Mouse (Mus musculus): ENCODE data around the gene Gm12216. TPM values are rescaled to one million over a fixed set of nuclear protein-coding genes. Genes with fewer than 3 reads are reported as not detected.
"Not testable (repeated sequence)": the region's sequence is repeated elsewhere in the genome, so short reads cannot be mapped to it uniquely, and the experiment has no call there.

The Gm12216 gene
- total RNA-seq, 1 experiment: 0.27 TPM

DNA sequence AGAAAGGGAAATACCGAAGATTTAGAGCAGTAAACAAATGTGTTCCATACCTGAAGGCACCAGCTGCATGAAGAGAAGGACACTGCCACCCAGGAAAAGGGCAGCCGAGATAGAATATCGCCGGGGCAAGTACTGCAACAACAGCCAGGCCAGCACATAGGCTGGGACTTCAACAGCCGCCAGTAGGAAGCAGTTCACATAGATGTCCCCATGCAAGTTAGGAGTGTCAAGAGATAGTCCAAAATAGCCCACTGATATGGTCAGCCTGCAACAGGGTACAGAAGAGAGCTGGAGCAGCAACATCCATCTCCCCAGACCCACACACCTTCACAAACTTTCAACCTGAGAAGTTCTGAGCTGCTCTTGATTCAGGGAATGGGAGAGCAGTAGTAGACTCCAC lies 10.1 kb upstream of the Gm12216 start:
- TF ChIP-seq MAFK (IDR thresholded peaks at IDR 0.05; ENCODE audit: insufficient read depth, low read depth, low read length) (no peak), ZNF384 (IDR thresholded peaks at IDR 0.05; ENCODE audit: low read depth, low read length) (no peak), CHD2 (IDR thresholded peaks at IDR 0.05; ENCODE audit: low read depth, low read length) (no peak), HCFC1 (IDR thresholded peaks at IDR 0.05; ENCODE audit: borderline replicate concordance, insufficient read depth, low read length) (no peak), ZC3H11A (IDR thresholded peaks at IDR 0.05; ENCODE audit: borderline replicate concordance, low read depth, low read length) (no peak)
- H3K4me1 ChIP-seq (ENCODE audit: control insufficient read depth in 2 of 2, insufficient read depth in 2 of 2, low read length in 2 of 2, poor library complexity in 1 of 2): no peaks in the 10 kb centered on the region
- no peak overlapping the region for H3K4me3 ChIP-seq (ENCODE audit: insufficient read depth in 1 of 2, low read depth in 1 of 2, low read length in 2 of 2, poor library complexity in 1 of 2, severe bottlenecking in 1 of 2)
- in situ Hi-C loops (cut with MboI; ENCODE audit: low sequenced_read_pairs in 2 of 2, unreplicated experiment in 2 of 2): no loop called here
- H3K27ac ChIP-seq (ENCODE audit: insufficient read depth, low read depth, low read length, poor library complexity, severe bottlenecking): no peak overlapping the region
- no peaks in the 10 kb centered on the region for H3K9me3 ChIP-seq (ENCODE audit: control insufficient read depth, insufficient read depth, low read depth, low read length)
- no peak overlapping the region for H3K9ac ChIP-seq (ENCODE audit: insufficient read depth, low read depth, low read length, poor library complexity, severe bottlenecking)
- DNase-seq (ENCODE audit: low read depth, low spot score): no peak
- H3K36me3 ChIP-seq (ENCODE audit: control insufficient read depth, insufficient read depth, low read length, poor library complexity, severe bottlenecking): no peaks in the 10 kb centered on the region

DNA sequence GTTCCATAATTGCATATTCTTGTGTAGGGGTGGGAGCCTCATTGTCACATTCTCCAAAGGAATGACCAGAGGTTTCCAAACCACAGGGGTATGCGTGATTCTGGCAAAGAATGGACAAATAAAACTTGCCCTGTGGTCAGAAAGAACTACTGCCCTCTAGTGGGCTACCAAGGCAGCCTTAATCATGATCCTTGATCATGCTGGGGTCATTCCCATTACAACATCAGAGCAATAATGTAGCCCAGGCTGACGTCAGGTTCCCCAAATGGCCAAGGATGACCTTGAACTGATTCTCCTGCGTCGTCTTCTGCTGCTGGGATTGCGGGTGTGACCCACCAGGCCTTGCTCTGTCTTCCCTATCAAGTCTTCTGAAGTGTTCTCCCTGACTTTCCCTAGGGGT lies 9.3 kb upstream of the Gm12216 start:
- H3K9me3 ChIP-seq (ENCODE audit: control insufficient read depth, insufficient read depth, low read depth, low read length); in situ Hi-C loops (cut with MboI; ENCODE audit: low sequenced_read_pairs in 2 of 2, unreplicated experiment in 2 of 2); H3K4me3 ChIP-seq (ENCODE audit: insufficient read depth in 1 of 2, low read depth in 1 of 2, low read length in 2 of 2, poor library complexity in 1 of 2, severe bottlenecking in 1 of 2); H3K27ac ChIP-seq (ENCODE audit: insufficient read depth, low read depth, low read length, poor library complexity, severe bottlenecking); H3K9ac ChIP-seq (ENCODE audit: insufficient read depth, low read depth, low read length, poor library complexity, severe bottlenecking); H3K4me1 ChIP-seq (ENCODE audit: control insufficient read depth in 2 of 2, insufficient read depth in 2 of 2, low read length in 2 of 2, poor library complexity in 1 of 2); DNase-seq (ENCODE audit: low read depth, low spot score); H3K36me3 ChIP-seq (ENCODE audit: control insufficient read depth, insufficient read depth, low read length, poor library complexity, severe bottlenecking): not testable (repeated sequence)

DNA sequence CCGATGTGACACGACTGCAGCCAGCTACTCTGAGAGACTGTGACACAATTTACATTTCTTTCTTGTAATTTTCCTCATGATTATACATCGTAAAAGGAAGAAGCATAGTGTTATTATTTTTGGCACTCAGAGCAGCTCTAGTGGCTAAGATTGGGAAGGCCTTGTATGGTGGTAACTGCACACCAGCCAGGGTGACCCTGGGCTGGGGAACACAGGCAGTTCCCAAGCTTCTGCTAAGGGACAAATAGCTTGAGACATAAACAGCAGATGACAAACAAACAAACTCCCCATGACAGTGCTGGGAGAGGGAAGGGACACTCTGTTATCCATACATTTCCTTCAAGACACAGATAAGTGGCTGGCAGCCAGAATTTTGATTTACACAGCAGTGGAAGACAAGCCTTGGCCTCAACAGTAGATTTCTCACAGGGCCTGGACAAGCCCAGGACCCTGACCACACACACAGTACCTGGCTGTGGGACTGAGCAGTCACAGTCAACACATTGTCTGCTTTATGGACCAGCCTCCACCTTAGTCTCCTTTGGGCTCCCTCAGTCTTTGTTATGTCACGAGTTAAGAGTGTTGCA lies 5.8 kb upstream of the Gm12216 start:
- DNase-seq (ENCODE audit: low read depth, low spot score); H3K36me3 ChIP-seq (ENCODE audit: control insufficient read depth, insufficient read depth, low read length, poor library complexity, severe bottlenecking); H3K4me1 ChIP-seq (ENCODE audit: control insufficient read depth in 2 of 2, insufficient read depth in 2 of 2, low read length in 2 of 2, poor library complexity in 1 of 2); H3K4me3 ChIP-seq (ENCODE audit: insufficient read depth in 1 of 2, low read depth in 1 of 2, low read length in 2 of 2, poor library complexity in 1 of 2, severe bottlenecking in 1 of 2); H3K9ac ChIP-seq (ENCODE audit: insufficient read depth, low read depth, low read length, poor library complexity, severe bottlenecking); H3K27ac ChIP-seq (ENCODE audit: insufficient read depth, low read depth, low read length, poor library complexity, severe bottlenecking); in situ Hi-C loops (cut with MboI; ENCODE audit: low sequenced_read_pairs in 2 of 2, unreplicated experiment in 2 of 2); H3K9me3 ChIP-seq (ENCODE audit: control insufficient read depth, insufficient read depth, low read depth, low read length): not testable (repeated sequence)

DNA sequence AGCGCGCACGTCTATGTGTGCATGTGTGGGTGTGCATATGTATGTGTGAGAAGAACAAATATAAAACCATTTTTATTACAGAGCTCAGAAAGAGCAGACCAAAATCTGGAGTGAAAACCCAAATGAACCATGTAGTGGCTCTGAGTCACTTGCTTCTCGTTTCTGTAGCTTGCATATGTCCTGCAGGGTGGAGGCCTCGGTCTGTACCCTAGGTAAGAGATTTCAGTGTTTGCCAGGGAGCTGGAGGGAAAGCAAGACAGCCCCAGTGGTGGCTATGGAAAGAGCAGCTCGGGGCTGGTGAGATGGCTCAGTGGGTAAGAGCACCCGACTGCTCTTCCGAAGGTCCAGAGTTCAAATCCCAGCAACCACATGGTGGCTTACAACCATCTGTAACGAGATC lies 1.9 kb upstream of the Gm12216 start:
- not testable (repeated sequence) for H3K36me3 ChIP-seq (ENCODE audit: control insufficient read depth, insufficient read depth, low read length, poor library complexity, severe bottlenecking); H3K4me1 ChIP-seq (ENCODE audit: control insufficient read depth in 2 of 2, insufficient read depth in 2 of 2, low read length in 2 of 2, poor library complexity in 1 of 2); H3K9me3 ChIP-seq (ENCODE audit: control insufficient read depth, insufficient read depth, low read depth, low read length)

DNA sequence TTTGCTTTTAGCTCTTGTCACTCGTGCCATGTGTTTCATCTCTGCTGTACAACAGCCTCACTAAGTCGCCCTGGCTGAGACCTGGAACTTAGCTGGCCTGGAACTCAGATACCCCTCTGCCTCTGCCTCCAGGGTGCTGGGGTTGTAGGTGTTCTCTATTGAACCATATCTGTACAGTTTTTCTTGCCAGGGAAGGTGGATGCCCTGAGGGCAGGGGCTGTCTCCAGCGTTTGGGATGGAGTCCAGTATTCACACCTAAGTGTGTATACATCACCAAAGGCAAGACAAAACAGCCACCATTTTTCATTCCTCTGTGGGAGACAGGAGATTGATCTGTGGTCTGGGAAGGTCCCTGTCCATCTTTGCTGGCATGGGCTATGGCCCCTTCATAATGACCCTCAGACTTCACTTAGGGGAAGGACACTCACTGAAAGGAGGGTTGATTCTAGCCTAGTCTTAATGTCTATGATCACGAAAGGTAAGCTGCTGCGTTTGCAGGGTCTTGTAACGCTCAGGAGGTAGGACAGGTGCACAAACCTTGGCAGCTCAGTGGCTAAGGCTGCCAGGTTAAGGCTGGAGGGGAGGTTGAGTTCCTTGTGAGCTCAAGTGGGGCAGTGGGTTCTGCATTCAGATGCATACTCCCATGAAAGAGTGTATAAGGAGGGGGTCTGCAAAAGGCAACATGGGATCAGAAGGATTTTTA lies 847 bp downstream of the Gm12216 start:
- Histone ChIP-seq H3K4me3 (ENCODE audit: insufficient read depth in 1 of 2, low read depth in 1 of 2, low read length in 2 of 2, poor library complexity in 1 of 2, severe bottlenecking in 1 of 2) (no peak overlapping the region), H3K9me3 (ENCODE audit: control insufficient read depth, insufficient read depth, low read depth, low read length) (no peaks in the 10 kb centered on the region), H3K4me1 (ENCODE audit: control insufficient read depth in 2 of 2, insufficient read depth in 2 of 2, low read length in 2 of 2, poor library complexity in 1 of 2) (peaks cover 0 to 4% of the 10 kb centered on the region in 2 experiments; a peak in 2 of 4 replicates), H3K27ac (ENCODE audit: insufficient read depth, low read depth, low read length, poor library complexity, severe bottlenecking) (no peak overlapping the region), H3K36me3 (ENCODE audit: control insufficient read depth, insufficient read depth, low read length, poor library complexity, severe bottlenecking) (no peaks in the 10 kb centered on the region), H3K9ac (ENCODE audit: insufficient read depth, low read depth, low read length, poor library complexity, severe bottlenecking) (no peak overlapping the region)
- no peak for DNase-seq (ENCODE audit: low read depth, low spot score)
- TF ChIP-seq HCFC1 (IDR thresholded peaks at IDR 0.05; ENCODE audit: borderline replicate concordance, insufficient read depth, low read length): no peak
- in situ Hi-C loops (cut with MboI; ENCODE audit: low sequenced_read_pairs in 2 of 2, unreplicated experiment in 2 of 2): loop anchor here in 1 of 2 experiments (10.0 kb wide), 1 partner anchor 103 kb away; no protein-coding TSS in a partner anchor

More for the DNA sequence above, 1.9 kb upstream of the Gm12216 start:
- H3K27ac ChIP-seq (ENCODE audit: insufficient read depth, low read depth, low read length, poor library complexity, severe bottlenecking); in situ Hi-C loops (cut with MboI; ENCODE audit: low sequenced_read_pairs in 2 of 2, unreplicated experiment in 2 of 2); H3K9ac ChIP-seq (ENCODE audit: insufficient read depth, low read depth, low read length, poor library complexity, severe bottlenecking); H3K4me3 ChIP-seq (ENCODE audit: insufficient read depth in 1 of 2, low read depth in 1 of 2, low read length in 2 of 2, poor library complexity in 1 of 2, severe bottlenecking in 1 of 2); DNase-seq (ENCODE audit: low read depth, low spot score): not testable (repeated sequence)

Data from ES-E14 (cell line).